Mouse (Mus musculus) ES-Bruce4 (cell line): ENCODE results near the gene Fam227a. TPM values are rescaled to one million over a fixed set of nuclear protein-coding genes. Genes with fewer than 3 reads are reported as not detected.
"Not testable (repeated sequence)": the region's sequence is repeated elsewhere in the genome, so short reads cannot be mapped to it uniquely, and the experiment has no call there.

Experiments
- H3K27ac ChIP-seq: 2 replicates; pipeline ENCODE4 v1.5.1; 2012; ENCODE audit warnings: low read length, inconsistent platforms; ENCODE audit not compliant: insufficient read depth
- H3K27me3 ChIP-seq: 2 replicates; pipeline ENCODE4 v1.6.1; 2012; ENCODE audit warnings: mild to moderate bottlenecking, low read length, inconsistent platforms; ENCODE audit not compliant: control insufficient read depth, poor library complexity, insufficient read depth, severe bottlenecking
- H3K36me3 ChIP-seq: 2 replicates; pipeline ENCODE4 v1.6.1; 2012; ENCODE audit warnings: inconsistent platforms, mild to moderate bottlenecking, low read length, moderate library complexity; ENCODE audit not compliant: control insufficient read depth, poor library complexity, insufficient read depth, severe bottlenecking
- H3K4me1 ChIP-seq: one replicate; pipeline ENCODE4 v1.8.1; 2011; ENCODE audit warnings: low read length; ENCODE audit not compliant: control insufficient read depth, insufficient read depth
- H3K4me3 ChIP-seq: 2 replicates; pipeline ENCODE4 v1.5.1; 2011; ENCODE audit warnings: low read depth, mild to moderate bottlenecking, low read length
- H3K9ac ChIP-seq: 2 replicates; pipeline ENCODE4 v1.6.1; 2012; ENCODE audit warnings: low read depth, mild to moderate bottlenecking, inconsistent platforms; ENCODE audit not compliant: poor library complexity, severe bottlenecking
- H3K9me3 ChIP-seq: replicated peaks from 2 replicates; pipeline ENCODE4 v1.6.1; 2012; ENCODE audit warnings: mild to moderate bottlenecking, low read length, inconsistent platforms; ENCODE audit not compliant: control insufficient read depth, poor library complexity, insufficient read depth, severe bottlenecking
- CTCF ChIP-seq: IDR thresholded peaks from one replicate; pipeline ENCODE4 v1.8.1; 2011; ENCODE audit warnings: low read depth, low read length
- EP300 ChIP-seq: IDR thresholded peaks from 2 replicates; pipeline ENCODE4 v1.6.1; 2011; ENCODE audit warnings: low read depth, low read length; ENCODE audit not compliant: insufficient read depth
- POLR2A ChIP-seq: IDR thresholded peaks from one replicate; pipeline ENCODE4 v1.8.1; 2011; ENCODE audit warnings: low read length; ENCODE audit not compliant: insufficient read depth
- polyA plus RNA-seq: library from polyadenylated mRNA; stranded (reverse); fragments of >200 nt; gene quantifications from 2 replicates; pipeline ENCODE4 v1.2.4, GENCODE M21; 2011; ENCODE audit warnings: low read depth; ENCODE audit not compliant: missing spikeins, insufficient read depth, insufficient read length

Gene Fam227a
- polyA plus RNA-seq, 1 experiment, result 3.2 TPM

- H3K4me1 ChIP-seq, result peaks cover 4% of the 10 kb centered on the region
- no peaks in the 10 kb centered on the region for H3K9me3 ChIP-seq
- H3K9ac ChIP-seq, result no peak overlapping the region
- no peak overlapping the region for H3K4me3 ChIP-seq
- H3K27ac ChIP-seq, result no peak overlapping the region
- TF ChIP-seq POLR2A, result no peak
- TF ChIP-seq EP300, result no peak
- no peak for TF ChIP-seq CTCF
- no peaks in the 10 kb centered on the region for H3K27me3 ChIP-seq
- H3K36me3 ChIP-seq, result no peaks in the 10 kb centered on the region
These were observed 26.4 kb upstream of the Fam227a start for GRCm38 (mm10) chr15:79685141-79685641.

GRCm38 (mm10) chr15:79684616-79685015 is 25.9 kb upstream of the Fam227a start:
- H3K27me3 ChIP-seq, result no peaks in the 10 kb centered on the region
- peaks cover 4% of the 10 kb centered on the region for H3K4me1 ChIP-seq
- no peak overlapping the region for H3K4me3 ChIP-seq
- no peak for TF ChIP-seq CTCF
- no peak for TF ChIP-seq POLR2A
- TF ChIP-seq EP300, result no peak
- H3K36me3 ChIP-seq, result no peaks in the 10 kb centered on the region
- no peak overlapping the region for H3K9ac ChIP-seq
- no peaks in the 10 kb centered on the region for H3K9me3 ChIP-seq
- H3K27ac ChIP-seq, result no peak overlapping the region

GRCm38 (mm10) chr15:79683707-79684465 is 25.1 kb upstream of the Fam227a start:
- H3K4me3 ChIP-seq, result no peak overlapping the region
- H3K4me1 ChIP-seq, result peaks cover 4% of the 10 kb centered on the region
- no peaks in the 10 kb centered on the region for H3K27me3 ChIP-seq
- no peaks in the 10 kb centered on the region for H3K36me3 ChIP-seq
- H3K27ac ChIP-seq, result no peak overlapping the region
- no peak overlapping the region for H3K9ac ChIP-seq
- TF ChIP-seq EP300 (no peak), CTCF (no peak), POLR2A (no peak)
- H3K9me3 ChIP-seq, result no peaks in the 10 kb centered on the region

- H3K4me3 ChIP-seq, result no peak overlapping the region
- peaks cover 4% of the 10 kb centered on the region for H3K4me1 ChIP-seq
- H3K9me3 ChIP-seq, result no peaks in the 10 kb centered on the region
- H3K36me3 ChIP-seq, result no peaks in the 10 kb centered on the region
- no peak for TF ChIP-seq POLR2A
- TF ChIP-seq CTCF, result no peak
- TF ChIP-seq EP300, result no peak
- H3K9ac ChIP-seq, result no peak overlapping the region
- no peak overlapping the region for H3K27ac ChIP-seq
- no peaks in the 10 kb centered on the region for H3K27me3 ChIP-seq
These were observed 24.4 kb upstream of the Fam227a start for GRCm38 (mm10) chr15:79683146-79683545.

GRCm38 (mm10) chr15:79681973-79682372 is 23.2 kb upstream of the Fam227a start:
- Histone ChIP-seq H3K9ac (no peak overlapping the region), H3K27ac (no peak overlapping the region)
- TF ChIP-seq POLR2A, result no peak
- TF ChIP-seq CTCF, result no peak
- TF ChIP-seq EP300, result no peak

GRCm38 (mm10) chr15:79677936-79678335 is 19.2 kb upstream of the Fam227a start:
- H3K4me3 ChIP-seq, result no peak overlapping the region
- TF ChIP-seq POLR2A (no peak), EP300 (no peak), CTCF (no peak)
- H3K9me3 ChIP-seq, result no peaks in the 10 kb centered on the region
- no peaks in the 10 kb centered on the region for H3K27me3 ChIP-seq
- no peak overlapping the region for H3K9ac ChIP-seq
- H3K36me3 ChIP-seq, result peaks cover 33% of the 10 kb centered on the region
- H3K27ac ChIP-seq, result no peak overlapping the region
- no peaks in the 10 kb centered on the region for H3K4me1 ChIP-seq

More at GRCm38 (mm10) chr15:79681973-79682372, 23.2 kb upstream of the Fam227a start:
- H3K27me3 ChIP-seq, result no peaks in the 10 kb centered on the region
- no peaks in the 10 kb centered on the region for H3K9me3 ChIP-seq
- H3K36me3 ChIP-seq, result no peaks in the 10 kb centered on the region; the same call in 1 of the 2 replicates
- peaks cover 4% of the 10 kb centered on the region for H3K4me1 ChIP-seq
- H3K4me3 ChIP-seq, result no peak overlapping the region

- not testable (repeated sequence) for H3K27me3 ChIP-seq, H3K27ac ChIP-seq, H3K4me1 ChIP-seq, H3K9me3 ChIP-seq
- H3K4me3 ChIP-seq, result peak overlapping the region; percentile 64
- H3K36me3 ChIP-seq, result peaks cover 47% of the 10 kb centered on the region
- H3K9ac ChIP-seq, result peak overlapping the region; percentile 92; the same call in 1 of the 2 replicates
These were observed 13.1 kb upstream of the Fam227a start for GRCm38 (mm10) chr15:79671828-79672348.
